Mouse (Mus musculus) heart, postnatal 25 days (tissue): ENCODE results near the gene Slfn4. TPM values are rescaled to one million over a fixed set of nuclear protein-coding genes. Genes with fewer than 3 reads are reported as not detected.
"Not testable (repeated sequence)": the region's sequence is repeated elsewhere in the genome, so short reads cannot be mapped to it uniquely, and the experiment has no call there.

ENCODE experiments used
- DNase-seq: peaks from one replicate; pipeline ENCODE4 v3.0.0; 2022; ENCODE audit warnings: low spot score
- intact Hi-C: fragments of 180-260 bp; cut with DNase I; formaldehyde crosslinking; loops from one replicate; pipeline ENCODE4 v1.15.1; 2025
- total RNA-seq, 2 experiments: library from RNA; stranded (reverse); gene quantifications; 2 replicates each; pipeline ENCODE4 v1.2.3; 2021

Slfn4 gene
- under 1 TPM; 0.10 to 0.31 TPM for total RNA-seq

DNA sequence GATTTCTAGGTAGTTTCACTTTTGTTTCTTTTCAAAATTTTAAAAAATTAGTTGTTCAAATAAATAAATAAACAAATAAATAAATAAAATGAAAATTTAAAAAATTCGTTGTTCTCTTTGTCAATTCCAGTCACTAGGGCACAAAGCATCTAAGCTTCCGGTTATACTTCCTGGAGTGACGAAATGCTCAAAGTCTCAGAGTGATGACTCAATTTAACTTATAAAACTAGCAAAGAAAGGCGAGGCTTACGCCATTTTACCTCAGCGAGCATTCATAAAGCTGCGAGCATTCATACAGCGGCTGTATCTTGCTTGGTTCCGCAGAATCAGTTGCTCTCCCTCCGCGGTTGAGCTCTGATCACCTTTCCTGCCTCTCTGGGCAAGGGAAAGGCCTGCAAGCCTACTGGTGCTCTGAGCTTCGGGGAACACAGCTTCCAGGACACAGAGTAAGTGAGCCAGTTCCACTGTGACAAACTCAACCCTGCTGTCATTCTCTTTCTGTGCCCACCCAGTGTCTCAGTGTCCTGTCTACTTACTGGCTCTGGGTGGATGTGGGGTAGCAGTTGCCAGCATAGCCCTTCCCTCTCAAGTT is at the start of gene Slfn4:
Gene Slfn4 (plus strand): TSS at position 239 of the 592 bp plus-strand sequence.
- no peak for DNase-seq
- intact Hi-C loops = no loop called here

DNA sequence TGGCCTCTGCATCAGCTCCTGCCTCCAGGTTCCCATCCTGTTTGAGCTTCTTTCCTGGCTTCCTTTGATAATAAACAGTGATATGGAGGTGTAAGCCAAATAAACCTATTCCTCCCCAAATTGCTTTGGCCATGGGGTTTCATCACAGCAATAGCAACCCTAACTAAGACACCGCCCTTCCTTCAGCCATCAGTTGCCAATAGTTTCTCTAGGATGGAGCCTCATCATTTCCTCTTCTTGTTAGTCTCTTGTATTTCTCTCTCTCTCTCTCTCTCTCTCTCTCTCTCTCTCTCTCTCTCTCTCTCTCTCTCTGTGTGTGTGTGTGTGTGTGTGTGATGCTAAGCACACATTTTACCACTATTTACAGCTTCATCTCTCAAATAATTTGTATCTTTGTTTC is 49.4 kb upstream of the Slfn4 start:
- DNase-seq, intact Hi-C loops: not testable (repeated sequence)

DNA sequence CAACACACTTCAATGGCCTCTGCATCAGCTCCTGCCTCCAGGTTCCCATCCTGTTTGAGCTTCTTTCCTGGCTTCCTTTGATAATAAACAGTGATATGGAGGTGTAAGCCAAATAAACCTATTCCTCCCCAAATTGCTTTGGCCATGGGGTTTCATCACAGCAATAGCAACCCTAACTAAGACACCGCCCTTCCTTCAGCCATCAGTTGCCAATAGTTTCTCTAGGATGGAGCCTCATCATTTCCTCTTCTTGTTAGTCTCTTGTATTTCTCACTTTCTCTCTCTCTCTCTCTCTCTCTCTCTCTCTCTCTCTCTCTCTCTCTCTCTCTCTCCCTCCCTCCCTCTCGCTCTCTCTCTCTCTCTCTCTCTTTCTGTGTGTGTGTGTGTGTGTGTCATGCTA is 37.7 kb upstream of the Slfn4 start:
- DNase-seq, intact Hi-C loops: not testable (repeated sequence)

DNA sequence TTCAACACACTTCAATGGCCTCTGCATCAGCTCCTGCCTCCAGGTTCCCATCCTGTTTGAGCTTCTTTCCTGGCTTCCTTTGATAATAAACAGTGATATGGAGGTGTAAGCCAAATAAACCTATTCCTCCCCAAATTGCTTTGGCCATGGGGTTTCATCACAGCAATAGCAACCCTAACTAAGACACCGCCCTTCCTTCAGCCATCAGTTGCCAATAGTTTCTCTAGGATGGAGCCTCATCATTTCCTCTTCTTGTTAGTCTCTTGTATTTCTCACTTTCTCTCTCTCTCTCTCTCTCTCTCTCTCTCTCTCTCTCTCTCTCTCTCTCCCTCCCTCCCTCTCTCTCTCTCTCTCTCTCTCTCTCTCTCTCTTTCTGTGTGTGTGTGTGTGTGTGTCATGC is 26.0 kb upstream of the Slfn4 start:
- DNase-seq, intact Hi-C loops: not testable (repeated sequence)

DNA sequence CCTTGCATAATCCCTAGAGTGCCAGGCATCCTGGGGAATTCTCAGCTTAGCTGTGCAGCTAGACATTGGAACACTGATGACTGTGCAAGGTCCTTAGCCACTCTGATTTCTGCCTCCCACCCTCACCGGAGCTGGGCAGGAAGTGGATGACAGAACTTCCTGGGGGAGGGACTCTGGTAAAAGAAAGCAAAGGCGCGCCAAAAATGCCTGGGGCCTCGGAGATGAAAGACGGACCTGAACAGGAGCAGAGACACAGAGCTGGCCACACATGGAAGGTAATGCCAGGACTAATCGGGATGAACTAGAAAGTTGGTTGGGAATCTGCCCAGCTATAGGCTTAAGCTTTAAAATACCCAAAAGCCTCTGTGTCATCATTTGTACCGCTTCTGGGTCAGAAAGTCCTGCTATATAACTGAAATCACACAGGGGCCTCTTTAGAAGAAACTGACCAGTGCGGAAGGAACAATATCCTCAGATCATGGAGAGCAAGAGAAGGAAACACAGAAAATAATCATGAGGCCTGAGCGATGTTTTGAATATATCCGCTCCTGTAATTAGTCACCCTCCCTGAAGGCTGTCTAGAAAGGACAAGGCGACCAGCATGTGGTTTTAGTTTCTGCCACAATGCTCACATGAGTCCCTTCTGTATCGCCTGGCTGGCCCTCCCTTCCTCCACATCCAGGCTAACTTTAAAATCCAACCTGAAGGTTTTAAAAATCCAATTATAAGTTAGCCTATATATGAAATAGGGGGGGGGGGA is 16.3 kb downstream of the Slfn4 start, which contains the start of gene Slfn3:
Gene Slfn3 (plus strand): TSS at position 197 of the 760 bp plus-strand sequence.
- intact Hi-C loops = no loop called here
- DNase-seq = peak; percentile 27

DNA sequence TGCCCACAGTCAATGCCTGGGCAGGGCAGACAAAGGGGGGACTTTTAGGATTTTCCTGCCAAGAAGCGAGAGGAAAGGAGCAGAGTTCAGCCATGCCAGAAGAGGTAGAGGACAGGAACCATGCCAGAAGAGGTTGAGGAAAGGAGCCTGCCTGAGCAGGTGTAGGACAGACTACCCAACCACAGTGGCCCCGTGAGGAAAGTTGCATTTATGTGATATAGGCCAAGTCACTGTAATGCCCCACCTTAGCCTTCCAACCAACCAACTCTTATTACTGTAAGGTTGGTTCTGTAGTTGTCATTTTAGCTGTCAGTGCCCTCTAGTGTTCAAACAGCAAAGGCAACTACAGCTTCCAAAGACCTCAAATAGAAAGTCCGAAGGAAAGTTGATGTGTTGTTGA is 17.0 kb downstream of the Slfn4 start:
- intact Hi-C loops = no loop called here
- DNase-seq = no peak

DNA sequence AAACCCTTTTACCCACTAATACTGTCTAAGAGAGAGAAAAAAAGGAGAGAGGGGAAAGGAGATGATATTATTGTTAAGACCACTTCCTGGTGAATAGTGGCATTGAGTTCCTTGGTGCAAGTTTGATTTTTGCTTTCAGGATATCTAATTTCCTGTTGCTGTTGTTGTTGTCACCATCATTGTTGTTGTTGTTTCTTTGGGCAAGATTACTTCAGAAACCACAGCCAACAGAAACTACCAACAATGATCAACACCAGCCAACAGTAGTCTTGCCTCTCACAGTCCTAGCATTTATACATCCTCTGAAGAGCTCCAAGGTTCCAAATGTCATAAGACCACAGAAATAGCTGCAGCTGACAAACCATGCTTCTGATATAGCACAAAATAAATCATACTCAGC is 30.0 kb downstream of the Slfn4 start:
- DNase-seq = no peak
- intact Hi-C loops = no loop called here

DNA sequence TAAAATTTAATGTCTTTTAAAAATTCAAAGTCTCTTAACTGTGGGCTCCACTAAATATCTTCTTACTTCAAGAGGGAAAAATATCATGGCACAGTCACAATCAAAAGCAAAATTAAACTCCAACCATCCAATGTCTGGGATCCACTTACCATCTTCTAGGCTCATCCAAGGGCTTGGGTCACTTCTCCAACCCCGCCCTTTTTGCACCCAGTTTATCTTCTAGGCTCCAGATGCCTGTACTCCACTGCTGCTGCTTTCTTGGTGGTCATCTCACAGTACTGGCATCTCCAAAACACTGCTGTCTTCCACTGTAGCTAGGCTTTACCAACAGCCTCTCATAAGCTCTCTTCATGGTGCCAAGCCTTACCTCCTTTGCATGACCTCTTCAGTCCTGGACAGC is 41.1 kb downstream of the Slfn4 start:
- DNase-seq = no peak
- intact Hi-C loops = no loop called here

DNA sequence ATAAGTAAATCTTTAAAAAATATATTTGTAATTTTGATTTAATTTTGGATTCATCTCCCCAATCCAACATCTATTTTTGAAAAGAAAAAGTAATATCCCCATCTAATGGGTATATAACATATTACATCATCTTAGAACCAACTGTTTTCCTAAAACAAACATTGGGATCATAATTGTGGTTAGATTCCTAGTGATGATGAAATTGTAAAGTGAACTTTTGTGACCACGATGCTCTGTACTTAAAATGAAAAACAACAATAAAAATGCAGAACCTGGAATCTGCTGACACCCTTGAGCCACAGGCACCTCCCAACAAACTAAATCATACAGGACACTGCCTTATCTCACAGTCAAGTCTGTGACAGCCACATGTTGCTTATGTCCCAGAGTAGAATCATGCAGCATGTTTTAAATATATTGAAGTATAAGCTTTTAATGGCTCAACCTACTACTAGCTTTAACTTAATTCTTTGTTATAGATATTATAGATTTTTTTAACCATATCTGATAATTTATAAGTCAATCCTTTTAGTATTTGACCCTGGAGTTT is 46.4 kb downstream of the Slfn4 start:
- intact Hi-C loops = loop anchor here (10.0 kb wide), 2 partner anchors 247 to 307 kb away; partner anchors contain the start of gene Unc45b
- DNase-seq = no peak

DNA sequence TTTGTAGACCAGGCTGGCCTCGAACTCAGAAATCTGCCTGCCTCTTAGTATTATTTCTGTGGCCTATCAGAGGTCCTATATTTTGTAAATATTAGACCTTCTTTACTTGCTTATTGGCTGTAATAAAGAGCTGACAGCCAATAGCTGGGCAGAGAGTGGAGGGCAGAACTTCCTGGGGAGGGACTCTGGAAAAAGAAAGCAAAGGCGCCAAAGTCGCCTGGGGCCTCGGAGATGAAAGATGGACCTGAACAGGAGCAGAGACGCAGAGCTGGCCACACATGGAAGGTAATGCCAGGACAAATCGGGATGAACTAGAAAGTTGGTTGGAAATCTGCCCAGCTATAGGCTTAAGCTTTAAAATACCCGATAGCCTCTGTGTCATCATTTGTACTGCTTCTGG is 48.4 kb downstream of the Slfn4 start:
- intact Hi-C loops = loop anchor here (10.0 kb wide), 2 partner anchors 249 to 309 kb away; partner anchors contain the start of gene Unc45b
- DNase-seq = no peak

DNA sequence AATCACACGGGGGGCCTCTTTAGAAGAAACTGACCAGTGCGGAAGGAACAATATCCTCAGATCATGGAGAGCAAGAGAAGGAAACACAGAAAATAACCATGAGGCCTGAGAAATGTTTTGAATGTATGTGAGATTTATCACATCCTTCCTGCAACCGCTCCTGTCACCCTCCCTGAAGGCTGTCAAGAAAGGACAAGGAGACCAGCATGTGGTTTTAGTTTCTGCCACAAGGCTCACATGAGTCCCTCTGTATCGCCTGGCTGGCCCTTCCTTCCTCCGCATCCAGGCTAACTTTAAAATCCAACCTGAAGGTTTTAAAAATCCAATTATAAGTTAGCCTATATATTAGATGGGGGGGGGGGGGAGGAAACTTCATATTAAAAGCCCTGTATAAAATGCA is 48.8 kb downstream of the Slfn4 start:
- not testable (repeated sequence) for DNase-seq

DNA sequence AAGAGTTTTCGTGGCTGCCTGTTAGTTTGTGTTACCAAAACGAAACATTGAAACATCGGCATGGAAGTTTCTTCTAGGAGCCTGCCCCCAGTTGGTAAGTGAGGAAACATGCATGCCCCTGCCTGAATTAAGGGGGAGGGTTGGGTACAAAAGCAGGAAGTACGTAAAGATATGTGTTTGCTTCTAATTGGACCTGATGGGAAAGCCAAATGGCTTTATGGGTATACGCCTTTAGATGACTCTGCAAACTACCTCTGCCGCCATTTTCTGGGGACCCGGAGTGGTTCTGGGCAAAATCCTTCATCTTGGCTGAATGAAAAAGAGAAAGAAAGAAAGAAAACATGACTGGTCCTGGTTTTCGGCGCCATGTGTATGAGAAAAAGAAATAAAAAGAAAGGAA is 49.2 kb downstream of the Slfn4 start:
- intact Hi-C loops = loop anchor here (10.0 kb wide), 2 partner anchors 249 to 309 kb away; partner anchors contain the start of gene Unc45b
- no peak for DNase-seq

More for the DNA sequence above, 48.8 kb downstream of the Slfn4 start:
- intact Hi-C loops = loop anchor here (10.0 kb wide), 2 partner anchors 249 to 309 kb away; partner anchors contain the start of gene Unc45b

DNA sequence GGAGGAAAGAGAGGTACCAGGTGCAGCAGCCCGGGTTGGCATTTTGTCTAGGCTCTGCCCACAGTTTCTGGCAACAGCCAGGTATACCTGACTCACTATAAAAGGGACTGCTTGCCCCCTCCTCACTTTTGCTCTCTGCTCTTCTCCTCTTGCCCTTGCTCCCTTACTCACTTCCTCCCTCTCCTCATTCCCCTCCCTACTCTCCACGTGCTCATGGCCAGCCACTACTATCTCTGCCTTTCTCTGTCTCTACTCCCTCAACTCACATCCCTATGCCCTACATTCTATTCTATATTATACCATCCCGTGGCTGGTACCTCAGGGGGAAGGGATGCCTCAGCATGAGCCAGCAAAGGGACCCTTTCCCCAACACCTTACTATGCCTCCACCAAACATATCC is 49.8 kb downstream of the Slfn4 start:
- intact Hi-C loops = loop anchor here (10.0 kb wide), 2 partner anchors 250 to 310 kb away; partner anchors contain the start of gene Unc45b

DNA sequence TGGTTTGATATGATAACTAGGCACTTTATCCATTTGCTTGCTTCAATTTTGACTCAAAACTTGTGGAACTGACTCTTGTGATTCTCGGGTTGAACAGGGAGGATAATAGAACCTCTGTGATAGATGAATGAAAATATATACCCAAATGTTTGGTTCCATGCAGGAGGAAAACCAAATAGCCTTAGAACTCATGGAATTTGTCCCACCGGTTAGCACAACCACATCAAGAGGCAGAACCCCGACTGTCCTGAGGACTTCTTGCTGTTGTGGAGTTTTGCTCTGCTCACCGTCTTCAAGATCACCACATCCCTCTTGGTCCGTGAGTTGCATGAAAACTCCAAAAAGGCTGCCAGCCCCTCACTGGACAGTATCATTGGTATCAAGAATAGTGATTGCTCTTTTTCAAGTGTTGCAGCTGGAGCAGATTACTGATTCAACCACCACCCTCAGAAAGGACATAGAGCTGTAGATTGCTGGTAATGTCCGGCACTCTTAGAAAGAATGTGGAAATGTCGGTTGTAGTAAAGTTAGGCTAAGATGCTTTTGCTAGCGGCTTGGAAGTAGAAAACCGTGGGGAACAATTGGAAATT is 50.5 kb downstream of the Slfn4 start:
- no peak for DNase-seq
- intact Hi-C loops = loop anchor here (10.0 kb wide), 2 partner anchors 251 to 311 kb away; partner anchors contain the start of gene Unc45b

More for the DNA sequence above, 49.8 kb downstream of the Slfn4 start:
- DNase-seq = no peak

DNA sequence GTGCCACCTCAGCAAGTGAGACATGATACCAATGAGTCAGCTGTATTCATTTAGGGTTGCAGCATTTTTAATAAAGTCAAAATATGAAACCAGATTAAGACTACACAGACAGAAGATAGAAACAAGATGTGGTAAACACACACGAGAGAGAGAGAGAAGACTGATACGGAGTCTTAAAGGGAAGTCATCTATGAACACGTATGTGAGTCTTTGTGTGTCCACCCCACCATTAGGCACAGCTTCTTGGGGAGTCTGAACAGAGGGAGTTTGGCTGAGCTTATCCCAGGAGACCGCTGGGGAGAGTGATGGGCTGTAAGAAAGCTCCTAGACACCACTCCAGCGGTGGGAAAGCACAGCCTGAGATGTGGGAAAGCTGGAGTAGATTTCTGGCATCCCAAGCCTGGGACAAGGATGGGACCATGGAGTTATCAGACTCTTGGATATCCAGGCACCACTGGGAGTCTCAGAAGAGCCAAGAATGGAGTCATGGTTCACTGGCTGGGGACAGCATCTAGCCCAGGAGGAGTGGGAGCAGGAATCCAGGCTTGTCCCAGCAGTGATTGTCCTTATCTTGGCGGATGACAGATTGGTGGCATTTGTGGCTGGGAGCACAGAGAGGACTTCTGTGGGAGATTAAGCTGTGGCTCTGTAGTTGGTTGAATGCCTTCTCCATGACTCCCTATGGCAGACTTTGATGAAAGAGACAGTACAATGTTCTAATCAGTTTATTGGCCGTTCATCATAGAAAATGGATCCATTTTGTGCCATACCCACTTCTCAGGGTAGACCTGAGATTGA is 53.1 kb downstream of the Slfn4 start:
- DNase-seq = no peak
- intact Hi-C loops = loop anchor here (10.0 kb wide), 2 partner anchors 253 to 313 kb away; partner anchors contain the start of gene Unc45b

DNA sequence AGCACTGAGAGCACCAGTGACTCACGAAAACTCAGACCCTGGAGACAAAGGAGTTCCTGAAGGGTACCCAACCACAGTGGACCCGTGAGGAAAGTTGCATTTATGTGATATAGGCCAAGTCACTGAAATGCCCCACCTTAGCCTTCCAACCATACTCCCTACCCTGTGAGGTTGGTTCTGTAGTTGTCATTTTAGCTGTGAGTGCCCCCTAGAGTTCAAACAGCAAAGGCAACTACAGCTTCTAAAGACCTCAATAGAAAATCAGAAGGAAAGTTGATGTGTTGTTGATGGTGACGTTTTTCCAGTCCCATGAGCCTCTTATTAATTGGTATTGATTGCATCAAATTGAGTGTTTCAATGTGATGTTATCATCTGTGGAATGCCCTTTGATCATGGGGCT is 56.0 kb downstream of the Slfn4 start:
- intact Hi-C loops = no loop called here
- no peak for DNase-seq

DNA sequence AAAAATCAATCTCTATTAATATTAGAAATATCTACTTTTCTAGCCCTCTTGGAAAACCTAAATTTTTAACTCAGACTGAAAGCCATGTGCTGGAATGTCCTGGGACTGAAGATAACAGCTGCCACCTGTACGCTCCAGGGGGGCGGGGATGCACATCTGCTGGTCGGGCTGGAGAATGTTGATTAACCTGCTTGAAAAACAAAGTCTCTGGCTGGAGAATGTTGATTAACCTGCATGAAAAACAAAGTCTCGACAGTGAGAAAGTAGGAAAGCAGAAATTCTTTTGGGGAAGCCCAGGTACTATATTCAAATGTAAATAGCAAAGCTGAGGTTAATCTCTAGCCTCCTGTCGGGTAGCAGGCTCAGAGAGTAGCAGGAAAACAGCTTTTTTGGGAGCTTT is 58.6 kb downstream of the Slfn4 start:
- DNase-seq, intact Hi-C loops: not testable (repeated sequence)

DNA sequence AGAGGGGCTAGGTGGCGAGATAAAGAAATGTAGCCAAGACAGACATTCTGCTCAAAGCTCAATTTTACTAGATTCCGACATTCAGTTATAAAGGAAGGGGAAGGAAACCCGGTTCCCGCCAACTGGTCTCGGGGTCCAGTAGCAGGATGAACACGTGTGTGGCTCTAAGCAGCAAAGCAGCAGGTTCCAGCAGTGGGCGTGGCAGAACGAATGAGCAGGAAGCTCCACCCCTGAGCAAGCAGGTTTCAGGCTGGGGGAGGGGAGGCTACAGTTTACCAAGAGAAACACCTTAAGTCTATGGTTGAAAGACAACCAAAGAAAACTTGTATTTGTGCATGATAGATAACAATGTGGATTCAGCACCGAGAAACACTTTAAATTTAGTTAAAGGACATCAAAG is 62.4 kb downstream of the Slfn4 start:
- DNase-seq, intact Hi-C loops: not testable (repeated sequence)

DNA sequence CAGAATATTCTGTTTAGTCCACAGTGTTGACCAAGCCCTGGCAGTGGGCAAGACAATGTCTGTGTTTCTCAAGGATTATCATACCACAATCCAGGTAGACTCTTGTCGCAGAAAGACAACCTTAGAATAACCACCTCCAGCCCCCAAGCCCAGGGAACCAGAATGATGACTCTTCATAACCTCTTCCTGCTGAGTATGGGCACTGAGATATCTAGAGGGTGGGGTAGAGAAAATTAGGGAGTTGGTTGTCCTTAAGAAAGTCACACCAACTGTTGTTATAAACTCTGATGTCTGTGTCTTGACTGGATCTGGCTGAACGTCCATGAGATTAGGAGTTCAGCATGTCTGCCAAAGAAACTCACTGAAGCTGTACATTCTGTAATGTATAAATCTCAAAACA is 63.4 kb downstream of the Slfn4 start:
- intact Hi-C loops = no loop called here
- DNase-seq = no peak
